Mouse (Mus musculus): ENCODE data around the gene Cabp2. TPM values are rescaled to one million over a fixed set of nuclear protein-coding genes. Genes with fewer than 3 reads are reported as not detected.
"Not testable (repeated sequence)": the region's sequence is repeated elsewhere in the genome, so short reads cannot be mapped to it uniquely, and the experiment has no call there.

The Cabp2 gene
- polyA plus RNA-seq, 1 experiment from 2014 or later, result not detected

GRCm38 (mm10) chr19:4057389-4057788 is 24.0 kb upstream of the Cabp2 start:
- H3K27ac ChIP-seq, result no peak overlapping the region
- no peak overlapping the region for H3K4me2 ChIP-seq
- no peak overlapping the region for H3K4me3 ChIP-seq
- H3K27me3 ChIP-seq, result peaks cover 4% of the 10 kb centered on the region; the same call in 1 of the 2 replicates
- no peaks in the 10 kb centered on the region for H3K9me3 ChIP-seq
- no peak for ATAC-seq (ENCODE audit: borderline replicate concordance, extremely low read depth, low FRiP score, low TSS enrichment)
- no peak overlapping the region for H3K9ac ChIP-seq
- 80% methylated on average over 13 of the region's 13 CpGs for WGBS
- H3K4me1 ChIP-seq, result no peaks in the 10 kb centered on the region
- H3K36me3 ChIP-seq, result no peaks in the 10 kb centered on the region

- Histone ChIP-seq H3K36me3 (no peaks in the 10 kb centered on the region), H3K9me3 (no peaks in the 10 kb centered on the region), H3K4me3 (no peak overlapping the region), H3K4me2 (no peak overlapping the region), H3K4me1 (no peaks in the 10 kb centered on the region), H3K27ac (no peak overlapping the region), H3K27me3 (peaks cover 4% of the 10 kb centered on the region; the same call in 1 of the 2 replicates), H3K9ac (no peak overlapping the region)
- no peak for ATAC-seq (ENCODE audit: borderline replicate concordance, extremely low read depth, low FRiP score, low TSS enrichment)
- 93% methylated on average over 7 of the region's 7 CpGs for WGBS
Measured at GRCm38 (mm10) chr19:4057962-4058361, 23.4 kb upstream of the Cabp2 start.

DNA sequence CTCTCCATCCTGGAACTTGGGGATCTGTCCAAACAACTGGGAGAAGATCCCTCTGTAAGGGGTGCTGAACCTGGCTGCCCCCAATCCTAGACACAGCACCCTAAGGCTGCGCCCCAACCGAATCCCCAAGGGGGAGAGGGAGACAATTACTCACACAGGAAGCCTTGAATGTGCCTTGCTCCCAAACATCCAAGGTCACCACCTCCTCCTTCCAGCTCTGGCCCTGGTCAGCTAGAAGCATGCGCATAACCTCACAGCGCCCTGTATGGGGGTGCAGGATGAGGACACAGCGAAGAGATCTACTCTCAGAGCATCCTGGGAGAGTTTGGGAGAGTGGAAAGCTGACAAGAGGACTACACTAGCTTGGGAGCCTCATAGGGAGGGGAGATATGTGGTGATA is 22.8 kb upstream of the Cabp2 start:
- Histone ChIP-seq H3K9me3 (no peaks in the 10 kb centered on the region), H3K4me1 (no peaks in the 10 kb centered on the region), H3K27me3 (peaks cover 4% of the 10 kb centered on the region; the same call in 1 of the 2 replicates), H3K4me3 (no peak overlapping the region), H3K27ac (no peak overlapping the region), H3K9ac (no peak overlapping the region), H3K36me3 (no peaks in the 10 kb centered on the region), H3K4me2 (no peak overlapping the region)
- ATAC-seq (ENCODE audit: borderline replicate concordance, extremely low read depth, low FRiP score, low TSS enrichment), result no peak
- 85% methylated on average over 5 of the region's 5 CpGs for WGBS

- Histone ChIP-seq H3K27ac (no peak within 1 kb of the TSS), H3K9ac (no peak within 1 kb of the TSS), H3K36me3 (no peaks in the 10 kb centered on the region), H3K4me2 (no peak within 1 kb of the TSS), H3K4me1 (no peaks in the 10 kb centered on the region), H3K4me3 (no peak within 1 kb of the TSS), H3K27me3 (peaks cover 4% of the 10 kb centered on the region; the same call in 1 of the 2 replicates), H3K9me3 (no peaks in the 10 kb centered on the region)
- WGBS, result 63% methylated on average over 15 of the region's 15 CpGs
- peak; percentile 39; the same call in 1 of the 2 replicates for ATAC-seq (ENCODE audit: borderline replicate concordance, extremely low read depth, low FRiP score, low TSS enrichment)
Measured at GRCm38 (mm10) chr19:4059069-4059740, 22.2 kb upstream of the Cabp2 start, which contains the start of gene Gstp3. Gstp3 (minus strand) TSS chr19:4059569.

DNA sequence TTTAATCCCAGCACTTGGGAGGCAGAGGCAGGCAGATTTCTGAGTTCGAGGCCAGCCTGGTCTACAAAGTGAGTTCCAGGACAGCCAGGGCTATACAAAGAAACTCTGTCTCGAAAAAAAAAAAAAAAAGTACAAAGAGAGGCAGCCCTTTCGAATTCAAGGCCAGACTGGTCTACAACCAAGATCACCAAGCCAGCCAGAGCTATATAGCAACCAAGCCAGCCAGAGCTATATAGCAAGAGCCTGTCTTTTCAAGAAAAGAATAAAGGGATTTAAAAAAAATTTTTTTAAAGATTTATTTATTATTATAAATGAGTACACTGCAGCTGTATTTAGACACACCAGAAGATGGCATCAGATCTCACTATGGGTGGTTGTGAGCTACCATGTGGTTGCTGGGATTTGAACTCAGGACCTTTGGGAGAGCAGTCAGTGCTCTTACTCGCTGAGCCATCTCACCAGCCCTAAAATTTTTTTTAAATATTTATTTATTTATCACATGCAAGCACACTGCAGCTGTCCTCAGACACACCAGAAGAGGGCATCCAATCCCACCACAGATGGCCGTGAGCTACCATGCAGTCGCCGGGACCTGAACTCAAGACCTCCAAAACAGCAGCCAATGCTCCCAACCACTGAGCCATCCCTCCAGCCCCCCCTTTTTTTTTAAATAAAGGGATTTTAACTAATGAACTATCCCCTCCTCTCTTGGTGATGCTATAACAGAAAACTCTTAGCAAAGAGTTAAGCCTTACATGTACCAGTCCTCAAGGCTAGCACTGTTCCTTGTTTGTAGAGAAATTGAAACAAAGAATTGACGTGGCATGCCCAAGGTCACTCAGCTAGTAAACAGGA is 21.1 kb upstream of the Cabp2 start:
- not testable (repeated sequence) for H3K36me3 ChIP-seq; H3K4me3 ChIP-seq; H3K27ac ChIP-seq; H3K27me3 ChIP-seq; H3K4me1 ChIP-seq; ATAC-seq (ENCODE audit: borderline replicate concordance, extremely low read depth, low FRiP score, low TSS enrichment); H3K4me2 ChIP-seq; H3K9me3 ChIP-seq; H3K9ac ChIP-seq
- 82% methylated on average over 8 of the region's 8 CpGs for WGBS

- WGBS, result 88% methylated on average over 6 of the region's 6 CpGs
- H3K36me3 ChIP-seq, result no peaks in the 10 kb centered on the region
- no peak for ATAC-seq (ENCODE audit: borderline replicate concordance, extremely low read depth, low FRiP score, low TSS enrichment)
Measured at GRCm38 (mm10) chr19:4060899-4061465, 20.4 kb upstream of the Cabp2 start.

GRCm38 (mm10) chr19:4063357-4063756 is 18.0 kb upstream of the Cabp2 start:
- not testable (repeated sequence) for H3K27me3 ChIP-seq; H3K4me3 ChIP-seq; H3K4me1 ChIP-seq; H3K9me3 ChIP-seq; H3K9ac ChIP-seq; H3K36me3 ChIP-seq; H3K27ac ChIP-seq; H3K4me2 ChIP-seq; ATAC-seq (ENCODE audit: borderline replicate concordance, extremely low read depth, low FRiP score, low TSS enrichment)
- WGBS, result 43% methylated on average over 4 of the region's 4 CpGs

More at GRCm38 (mm10) chr19:4060899-4061465, 20.4 kb upstream of the Cabp2 start:
- Histone ChIP-seq H3K4me3 (no peak overlapping the region), H3K4me1 (no peaks in the 10 kb centered on the region), H3K27ac (no peak overlapping the region), H3K9ac (no peak overlapping the region), H3K9me3 (no peaks in the 10 kb centered on the region), H3K4me2 (no peak overlapping the region), H3K27me3 (peaks cover 4% of the 10 kb centered on the region; the same call in 1 of the 2 replicates)

DNA sequence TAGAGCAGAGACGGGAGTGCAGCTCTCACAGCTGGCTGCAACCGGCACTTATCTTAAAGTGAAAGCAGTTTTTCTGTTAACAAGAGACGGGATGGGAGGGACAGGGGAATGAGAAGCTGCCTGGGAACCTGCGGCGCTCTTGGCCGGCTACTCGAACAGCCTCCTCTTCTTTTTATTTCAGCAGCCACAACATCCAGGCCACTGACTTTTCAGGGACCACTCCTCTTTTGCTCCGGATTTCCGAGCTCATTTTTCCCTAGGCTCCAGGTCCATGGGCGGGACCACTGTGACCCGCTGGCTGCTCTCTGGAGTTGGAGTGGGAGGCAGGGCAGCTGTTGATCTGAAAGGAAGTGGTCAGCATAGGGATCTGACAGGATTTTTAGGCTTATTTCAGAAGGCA is 16.9 kb upstream of the Cabp2 start:
- H3K9ac ChIP-seq, H3K36me3 ChIP-seq, H3K4me2 ChIP-seq: not testable (repeated sequence)

GRCm38 (mm10) chr19:4066280-4066679 is 15.1 kb upstream of the Cabp2 start:
- WGBS, result 70% methylated on average over 6 of the region's 6 CpGs
- Histone ChIP-seq H3K9ac (no peak overlapping the region), H3K4me1 (no peaks in the 10 kb centered on the region), H3K36me3 (no peaks in the 10 kb centered on the region), H3K4me2 (no peak overlapping the region), H3K27ac (no peak overlapping the region), H3K9me3 (no peaks in the 10 kb centered on the region), H3K4me3 (no peak overlapping the region), H3K27me3 (0 out of 2 replicates have a peak, but pooled peaks cover 6% of the 10 kb centered on the region)
- ATAC-seq (ENCODE audit: borderline replicate concordance, extremely low read depth, low FRiP score, low TSS enrichment), result no peak

More for the DNA sequence above, 16.9 kb upstream of the Cabp2 start:
- H3K4me3 ChIP-seq; H3K9me3 ChIP-seq; H3K27ac ChIP-seq; H3K4me1 ChIP-seq; H3K27me3 ChIP-seq; ATAC-seq (ENCODE audit: borderline replicate concordance, extremely low read depth, low FRiP score, low TSS enrichment): not testable (repeated sequence)
- WGBS, result 7% methylated on average over 7 of the region's 11 CpGs

GRCm38 (mm10) chr19:4066877-4067276 is 14.5 kb upstream of the Cabp2 start:
- Histone ChIP-seq H3K27ac (no peak overlapping the region), H3K4me1 (no peaks in the 10 kb centered on the region), H3K9ac (no peak overlapping the region), H3K36me3 (no peaks in the 10 kb centered on the region), H3K9me3 (no peaks in the 10 kb centered on the region), H3K27me3 (0 out of 2 replicates have a peak, but pooled peaks cover 6% of the 10 kb centered on the region), H3K4me2 (no peak overlapping the region), H3K4me3 (no peak overlapping the region)
- no peak for ATAC-seq (ENCODE audit: borderline replicate concordance, extremely low read depth, low FRiP score, low TSS enrichment)

GRCm38 (mm10) chr19:4068242-4068641 is 13.1 kb upstream of the Cabp2 start:
- H3K4me1 ChIP-seq, result not testable (repeated sequence)
- 84% methylated on average over 2 of the region's 2 CpGs for WGBS

More at GRCm38 (mm10) chr19:4068242-4068641, 13.1 kb upstream of the Cabp2 start:
- ATAC-seq (ENCODE audit: borderline replicate concordance, extremely low read depth, low FRiP score, low TSS enrichment); H3K9me3 ChIP-seq; H3K4me3 ChIP-seq; H3K4me2 ChIP-seq; H3K27me3 ChIP-seq; H3K9ac ChIP-seq; H3K36me3 ChIP-seq; H3K27ac ChIP-seq: not testable (repeated sequence)

All from lung, embryonic 15.5 days (tissue).